Mouse (Mus musculus) regulatory T cell (primary cell): ENCODE measurements around the gene Magi1.

Experiments
- in situ Hi-C: fragments of 300-600 bp; cut with MboI, MseI; formaldehyde crosslinking; loops from one replicate; pipeline ENCODE4 v1.15.1; 2025; ENCODE audit warnings: high pct_unique_total_duplicates

The Magi1 gene

GRCm38 (mm10) chr6:93897512-93897911 is 386.2 kb downstream of the Magi1 start:
- in situ Hi-C loops: no loop called here

DNA sequence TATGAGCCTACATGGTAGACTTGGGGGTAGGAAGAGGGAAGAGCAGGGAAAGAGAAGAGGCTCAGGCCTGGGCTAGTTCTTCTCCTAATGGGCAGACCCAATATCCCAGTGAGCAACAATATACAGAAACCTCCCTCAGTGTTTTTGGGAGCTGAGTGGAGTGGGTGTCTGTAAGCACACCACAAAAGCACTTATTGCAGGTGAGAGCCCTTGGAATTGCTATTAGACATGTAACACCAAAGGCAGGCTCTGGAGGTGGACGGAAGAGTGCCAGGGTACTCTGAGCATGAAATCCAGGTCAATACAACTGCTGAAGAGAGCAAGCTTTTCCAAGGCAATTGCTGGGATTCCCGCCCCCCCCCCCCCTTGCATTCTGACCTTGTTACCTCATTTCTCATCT is 388.0 kb downstream of the Magi1 start:
- in situ Hi-C loops: no loop called here

DNA sequence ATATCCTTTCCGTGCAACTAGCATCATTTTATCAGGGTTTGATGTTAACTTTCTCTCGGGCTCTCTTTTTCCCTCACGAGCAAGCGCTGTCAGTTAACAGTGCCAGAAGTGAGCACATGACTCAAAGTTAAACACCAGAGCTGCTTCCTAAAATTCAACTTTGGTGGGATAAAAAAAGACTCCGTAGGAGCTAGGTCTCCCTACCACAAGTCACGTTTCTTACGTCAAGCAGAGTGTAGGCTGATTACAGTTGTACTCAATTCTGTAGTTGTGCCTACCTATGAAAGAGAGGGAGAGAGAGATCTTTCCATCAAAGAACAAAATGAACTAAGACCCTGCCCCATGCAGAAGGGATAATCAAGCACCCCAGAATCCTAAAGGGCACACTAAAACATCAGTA is 389.8 kb downstream of the Magi1 start:
- in situ Hi-C loops: no loop called here

GRCm38 (mm10) chr6:93892922-93893321 is 390.8 kb downstream of the Magi1 start:
- in situ Hi-C loops: no loop called here

DNA sequence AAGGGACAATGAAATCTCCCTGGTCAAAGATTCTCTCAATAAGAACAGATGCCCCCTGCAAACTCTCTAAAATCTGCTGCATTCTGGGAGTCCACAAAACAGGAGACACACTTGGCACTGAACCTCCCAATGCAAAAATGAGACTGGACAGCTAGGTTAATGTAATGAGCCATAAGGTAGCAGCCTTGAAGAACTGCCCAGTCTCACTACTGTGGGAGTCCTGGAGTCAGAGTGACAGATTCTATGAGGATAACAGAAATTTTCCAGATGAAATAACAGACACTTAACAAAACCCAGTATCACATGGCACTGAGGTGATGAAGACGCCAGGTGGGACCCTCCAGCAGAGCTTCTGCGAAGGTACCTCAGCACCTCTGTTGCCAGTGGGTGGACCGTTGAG is 393.7 kb downstream of the Magi1 start:
- in situ Hi-C loops: no loop called here

GRCm38 (mm10) chr6:93877337-93877736 is 406.4 kb downstream of the Magi1 start:
- in situ Hi-C loops: no loop called here

GRCm38 (mm10) chr6:93874936-93875335 is 408.8 kb downstream of the Magi1 start:
- in situ Hi-C loops: no loop called here

DNA sequence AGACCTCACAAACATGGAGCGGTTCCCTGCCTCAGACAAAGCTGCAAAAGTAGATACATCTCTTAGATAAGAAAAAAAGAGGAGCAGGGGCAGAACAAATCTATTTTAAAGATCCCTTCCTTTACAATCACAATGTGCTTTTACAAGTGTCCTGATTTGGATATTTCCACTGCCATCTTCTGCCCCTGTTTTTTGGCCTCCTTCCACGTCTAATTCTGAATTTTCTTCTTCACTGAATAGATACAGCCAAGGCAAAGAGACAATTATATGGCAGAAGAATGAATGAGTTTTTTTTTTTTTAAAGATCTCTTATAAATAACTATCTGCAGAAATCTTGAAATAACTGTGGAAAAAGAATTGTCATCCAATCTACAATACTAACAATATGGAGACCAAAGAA is 409.3 kb downstream of the Magi1 start:
- in situ Hi-C loops: no loop called here

DNA sequence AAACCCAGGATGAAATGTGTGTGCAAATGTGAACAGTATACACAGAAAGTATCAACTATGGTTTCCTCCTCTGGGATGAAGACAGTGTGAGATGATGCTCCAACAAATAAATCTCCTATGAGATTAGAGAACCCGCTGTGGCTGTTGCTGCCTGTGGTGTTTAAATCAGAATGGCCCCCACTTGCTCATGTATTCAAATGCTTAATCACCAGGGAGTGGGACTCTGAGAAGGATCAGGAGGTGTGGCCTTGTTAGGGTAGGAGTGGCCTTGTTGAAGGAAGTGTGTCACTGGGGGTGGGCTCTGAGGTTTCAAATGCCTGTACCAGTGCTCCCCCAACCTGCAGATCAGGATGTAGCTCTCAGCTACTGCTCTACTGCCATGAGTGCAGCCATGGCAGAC is 410.2 kb downstream of the Magi1 start:
- in situ Hi-C loops: no loop called here

DNA sequence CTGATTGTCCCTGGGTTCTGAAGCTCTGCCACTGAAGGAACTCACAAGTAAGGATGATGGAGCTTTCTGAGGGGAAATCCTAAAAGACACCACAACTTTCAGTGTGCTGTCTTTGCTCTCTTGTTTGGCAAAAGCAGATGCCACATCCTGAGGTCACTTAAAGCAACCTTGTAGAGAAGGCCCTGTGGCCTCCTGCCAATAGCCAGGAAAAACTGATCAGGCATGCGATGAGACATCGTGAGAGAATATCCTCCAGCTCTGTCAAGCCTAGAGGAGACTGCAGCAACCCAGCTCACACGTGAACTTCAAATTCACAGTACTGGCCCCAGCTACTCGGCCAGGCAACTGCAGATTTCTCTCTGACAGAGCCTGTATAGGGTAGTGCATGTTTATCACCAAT is 412.2 kb downstream of the Magi1 start:
- in situ Hi-C loops: no loop called here

GRCm38 (mm10) chr6:93870023-93870422 is 413.7 kb downstream of the Magi1 start:
- in situ Hi-C loops: no loop called here

GRCm38 (mm10) chr6:93862263-93862662 is 421.5 kb downstream of the Magi1 start:
- in situ Hi-C loops: no loop called here

- in situ Hi-C loops: no loop called here
Observed at GRCm38 (mm10) chr6:93856783-93857182, 426.9 kb downstream of the Magi1 start.

GRCm38 (mm10) chr6:93855806-93856641 is 427.7 kb downstream of the Magi1 start:
- in situ Hi-C loops: no loop called here

DNA sequence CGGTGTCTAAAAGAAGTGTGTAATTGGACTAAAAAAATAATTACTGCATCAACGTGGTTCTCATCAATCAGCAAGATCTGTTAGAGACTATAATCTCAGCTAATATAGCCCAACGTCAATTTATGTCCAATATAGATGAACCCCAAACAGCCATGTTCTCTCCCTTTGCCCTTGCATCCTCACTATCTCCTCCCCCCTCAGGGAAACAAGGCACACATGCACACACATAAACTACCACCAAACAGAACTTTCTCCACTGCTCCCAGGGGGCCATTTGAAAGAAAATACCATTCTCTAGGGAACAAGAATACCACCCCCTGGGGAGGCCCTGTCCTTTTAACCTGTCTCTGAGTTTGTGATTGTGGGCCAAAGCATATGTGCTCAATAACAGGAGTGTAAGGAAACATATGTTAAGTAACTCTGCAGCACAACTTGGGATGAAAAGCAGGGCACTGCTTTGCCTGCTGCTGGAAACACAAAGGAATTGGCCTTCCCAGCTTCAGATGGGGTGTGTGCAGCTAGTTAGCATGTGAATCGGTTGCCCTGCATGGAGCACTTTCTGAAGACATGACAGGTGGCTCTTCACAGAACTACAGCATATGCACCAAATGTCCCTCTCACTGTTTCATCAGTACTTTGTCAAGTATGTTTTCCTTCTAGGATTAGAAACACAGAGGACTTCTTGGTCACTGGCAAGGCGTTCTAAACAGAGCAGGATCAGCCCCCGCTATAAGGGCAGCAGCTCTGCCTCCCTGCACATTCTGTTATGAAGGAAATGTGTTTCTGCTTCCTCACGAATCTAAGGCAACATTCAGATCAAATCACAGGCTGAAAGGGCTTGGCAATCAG is 434.6 kb downstream of the Magi1 start:
- in situ Hi-C loops: no loop called here

DNA sequence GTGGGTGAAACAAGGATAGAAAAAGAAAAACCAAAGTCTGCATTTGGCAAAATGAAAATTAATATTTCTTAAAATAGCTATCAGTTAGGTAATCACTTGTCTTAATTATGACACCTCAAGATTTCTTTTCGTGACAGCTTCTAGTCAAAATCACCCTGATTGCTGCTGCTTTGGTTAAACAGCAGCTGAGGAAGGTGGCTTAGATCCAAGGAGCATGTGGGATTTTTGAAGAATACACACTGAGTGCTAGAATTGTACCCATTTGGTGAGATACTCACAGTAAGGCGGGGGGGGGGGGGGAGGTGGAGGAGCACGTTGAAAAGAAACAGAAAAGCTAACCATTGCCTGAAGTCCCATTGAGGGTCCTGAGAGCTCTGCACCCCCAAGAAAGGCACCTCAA is 438.2 kb downstream of the Magi1 start:
- in situ Hi-C loops: no loop called here

GRCm38 (mm10) chr6:93845080-93845479 is 438.6 kb downstream of the Magi1 start:
- in situ Hi-C loops: no loop called here

DNA sequence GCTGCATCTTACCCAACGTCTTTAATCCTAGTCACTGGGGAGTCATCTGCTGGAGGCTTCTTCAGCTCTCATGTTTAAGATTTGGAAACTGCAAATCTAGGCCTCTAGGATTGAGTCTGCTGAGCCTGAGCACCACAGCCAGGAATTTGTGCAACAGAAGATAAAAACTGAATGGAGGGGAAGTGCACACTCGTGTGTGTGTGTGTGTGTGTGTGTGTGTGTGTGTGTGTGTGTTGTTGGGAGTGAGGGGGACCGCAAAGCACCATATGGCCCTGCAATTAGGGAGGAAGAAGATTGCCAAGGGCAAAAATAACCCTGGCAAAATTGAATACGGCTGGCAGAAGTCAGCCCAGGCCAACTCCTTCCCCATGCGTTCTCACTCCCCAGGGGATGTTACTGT is 439.1 kb downstream of the Magi1 start:
- in situ Hi-C loops: no loop called here

- in situ Hi-C loops: no loop called here
Observed at GRCm38 (mm10) chr6:93838398-93838797, 445.3 kb downstream of the Magi1 start.

- in situ Hi-C loops: no loop called here
Observed at GRCm38 (mm10) chr6:93836585-93836984, 447.1 kb downstream of the Magi1 start.

GRCm38 (mm10) chr6:93835211-93835610 is 448.5 kb downstream of the Magi1 start:
- in situ Hi-C loops: no loop called here

- in situ Hi-C loops: loop anchor here (10.0 kb wide), 1 partner anchor 373 kb away; no protein-coding TSS in a partner anchor
Observed at GRCm38 (mm10) chr6:93828262-93828661, 455.5 kb downstream of the Magi1 start.

- in situ Hi-C loops: loop anchor here (10.0 kb wide), 1 partner anchor 372 kb away; no protein-coding TSS in a partner anchor
Observed at GRCm38 (mm10) chr6:93826875-93827274, 456.8 kb downstream of the Magi1 start.
